Mouse (Mus musculus): ENCODE data around the gene Gm1993.
"Not testable (repeated sequence)": the region's sequence is repeated elsewhere in the genome, so short reads cannot be mapped to it uniquely, and the experiment has no call there.

Gene Gm1993

GRCm38 (mm10) chrX:25570352-25570751 lies at the start of gene Gm1993:
Gm1993 (minus strand) TSS chrX:25570452.
- not testable (repeated sequence) for DNase-seq (ENCODE audit: low spot score in 2 of 2)
